Mouse (Mus musculus): ENCODE measurements around the gene Irf3.

GRCm38 (mm10) chr7:45037720-45038361, 40.4 kb downstream of the Irf3 start:
- TF ChIP-seq POLR2A (IDR thresholded peaks at IDR 0.05; ENCODE audit: insufficient read depth, low read depth, low read length) (no peak), CTCF (IDR thresholded peaks at IDR 0.05; ENCODE audit: insufficient read depth, low read depth, low read length) (peak; percentile 58; the same call in 1 of the 2 replicates)

Data from olfactory bulb, adult 2 months (tissue).